Mouse (Mus musculus): ENCODE results near the gene Spc24. TPM values are rescaled to one million over a fixed set of nuclear protein-coding genes. Genes with fewer than 3 reads are reported as not detected.

Spc24 gene
- polyA plus RNA-seq, 1 experiment from 2014 or later = 196 TPM

GRCm38 (mm10) chr9:21715298-21715697, 44.8 kb downstream of the Spc24 start:
- Histone ChIP-seq H3K27ac (no peak overlapping the region), H3K4me1 (0 out of 2 replicates have a peak, but pooled peaks cover 4% of the 10 kb centered on the region), H3K9me3 (no peaks in the 10 kb centered on the region), H3K4me3 (no peak overlapping the region), H3K27me3 (ENCODE audit: poor library complexity, severe bottlenecking) (no peaks in the 10 kb centered on the region), H3K36me3 (replicated peaks) (peaks cover 13% of the 10 kb centered on the region)
- DNase-seq (ENCODE audit: extremely low spot score, low spot score) = no peak
- WGBS = 64% methylated on average over 4 of the region's 4 CpGs

- Histone ChIP-seq H3K27me3 (ENCODE audit: poor library complexity, severe bottlenecking) (no peaks in the 10 kb centered on the region), H3K4me3 (no peak overlapping the region), H3K4me1 (no peaks in the 10 kb centered on the region), H3K9me3 (no peaks in the 10 kb centered on the region), H3K36me3 (replicated peaks) (peaks cover 69% of the 10 kb centered on the region), H3K27ac (no peak overlapping the region)
- no peak for DNase-seq (ENCODE audit: extremely low spot score, low spot score)
- WGBS = 91% methylated on average over 3 of the region's 3 CpGs
Measured at GRCm38 (mm10) chr9:21709340-21709739, 50.8 kb downstream of the Spc24 start.

- Histone ChIP-seq H3K9me3 (no peaks in the 10 kb centered on the region), H3K36me3 (replicated peaks) (peaks cover 82% of the 10 kb centered on the region), H3K27ac (no peak overlapping the region), H3K4me1 (no peaks in the 10 kb centered on the region), H3K27me3 (ENCODE audit: poor library complexity, severe bottlenecking) (no peaks in the 10 kb centered on the region), H3K4me3 (no peak overlapping the region)
- DNase-seq (ENCODE audit: extremely low spot score, low spot score) = no peak
- 93% methylated on average over 8 of the region's 8 CpGs for WGBS
Measured at GRCm38 (mm10) chr9:21706586-21707265, 53.4 kb downstream of the Spc24 start.

- Histone ChIP-seq H3K4me3 (no peak overlapping the region), H3K27ac (no peak overlapping the region), H3K27me3 (ENCODE audit: poor library complexity, severe bottlenecking) (no peaks in the 10 kb centered on the region), H3K36me3 (replicated peaks) (peaks cover 88% of the 10 kb centered on the region), H3K9me3 (no peaks in the 10 kb centered on the region), H3K4me1 (no peaks in the 10 kb centered on the region)
- WGBS = 95% methylated on average over 4 of the region's 4 CpGs
- no peak for DNase-seq (ENCODE audit: extremely low spot score, low spot score)
Measured at GRCm38 (mm10) chr9:21706085-21706484, 54.0 kb downstream of the Spc24 start.

Small RNAs within 50 kb of the gene (microRNA-seq; reads per million reads assigned to microRNA genes)
- gene Mir7083 = 5.1 reads per million, percentile 12 among the genes with 10 or more reads in this experiment

Other genes starting within 250 kb of the Spc24 start
- gene AB124611, start 234.1 kb downstream of the Spc24 start, polyA plus RNA-seq (2016; fragmentation: Nextera tagmentation; extraction: Ambion mirVana) = 4.4 and 5.1 TPM in 2 replicates
- gene Carm1, start 213.4 kb downstream of the Spc24 start, polyA plus RNA-seq (2016; fragmentation: Nextera tagmentation; extraction: Ambion mirVana) = 58.3 and 59.8 TPM in 2 replicates
- gene Timm29, start 167.6 kb downstream of the Spc24 start, polyA plus RNA-seq (2016; fragmentation: Nextera tagmentation; extraction: Ambion mirVana) = 31.4 and 32.3 TPM in 2 replicates
- 19.0 and 20.4 TPM in 2 replicates for gene Yipf2, start 167.5 kb downstream of the Spc24 start, polyA plus RNA-seq (2016; fragmentation: Nextera tagmentation; extraction: Ambion mirVana)
- gene Smarca4, start 144.1 kb downstream of the Spc24 start, polyA plus RNA-seq (2016; fragmentation: Nextera tagmentation; extraction: Ambion mirVana) = 147 and 149 TPM in 2 replicates
- 58.5 and 60.0 TPM in 2 replicates for gene Ldlr, start 36.8 kb downstream of the Spc24 start, polyA plus RNA-seq (2016; fragmentation: Nextera tagmentation; extraction: Ambion mirVana)
- 8.6 and 8.9 TPM in 2 replicates for gene Kank2, start 38.4 kb upstream of the Spc24 start, polyA plus RNA-seq (2016; fragmentation: Nextera tagmentation; extraction: Ambion mirVana)
- 0.62 and 0.94 TPM in 2 replicates for gene Angptl8, start 75.2 kb upstream of the Spc24 start, polyA plus RNA-seq (2016; fragmentation: Nextera tagmentation; extraction: Ambion mirVana)
- gene Dock6, start 92.3 kb upstream of the Spc24 start, polyA plus RNA-seq (2016; fragmentation: Nextera tagmentation; extraction: Ambion mirVana) = 24.2 and 24.7 TPM in 2 replicates
- 5.1 and 5.3 TPM in 2 replicates for gene Rab3d, start 157.9 kb upstream of the Spc24 start, polyA plus RNA-seq (2016; fragmentation: Nextera tagmentation; extraction: Ambion mirVana)
- 3.5 and 3.6 TPM in 2 replicates for gene Ccdc159, start 167.2 kb upstream of the Spc24 start, polyA plus RNA-seq (2016; fragmentation: Nextera tagmentation; extraction: Ambion mirVana)
- gene Tmem205, start 167.3 kb upstream of the Spc24 start, polyA plus RNA-seq (2016; fragmentation: Nextera tagmentation; extraction: Ambion mirVana) = 32.0 and 33.7 TPM in 2 replicates
- gene Plppr2, start 176.7 kb upstream of the Spc24 start, polyA plus RNA-seq (2016; fragmentation: Nextera tagmentation; extraction: Ambion mirVana) = 9.0 and 11.5 TPM in 2 replicates
- 7.2 and 9.6 TPM in 2 replicates for gene Swsap1, start 195.5 kb upstream of the Spc24 start, polyA plus RNA-seq (2016; fragmentation: Nextera tagmentation; extraction: Ambion mirVana)
- gene Epor, start 203.2 kb upstream of the Spc24 start, polyA plus RNA-seq (2016; fragmentation: Nextera tagmentation; extraction: Ambion mirVana) = 10.2 and 10.8 TPM in 2 replicates
- 4.7 and 5.2 TPM in 2 replicates for gene Rgl3, start 229.1 kb upstream of the Spc24 start, polyA plus RNA-seq (2016; fragmentation: Nextera tagmentation; extraction: Ambion mirVana)
- gene Ccdc151, start 242.3 kb upstream of the Spc24 start, polyA plus RNA-seq (2016; fragmentation: Nextera tagmentation; extraction: Ambion mirVana) = 4.6 and 5.0 TPM in 2 replicates
- gene Prkcsh, start 242.5 kb upstream of the Spc24 start, polyA plus RNA-seq (2016; fragmentation: Nextera tagmentation; extraction: Ambion mirVana) = 109 and 110 TPM in 2 replicates